Mouse (Mus musculus): ENCODE measurements around the gene Ncapg2. TPM values are rescaled to one million over a fixed set of nuclear protein-coding genes. Genes with fewer than 3 reads are reported as not detected.

The Ncapg2 gene
- polyA plus RNA-seq, 1 experiment from 2014 or later, result 37.2 TPM

DNA sequence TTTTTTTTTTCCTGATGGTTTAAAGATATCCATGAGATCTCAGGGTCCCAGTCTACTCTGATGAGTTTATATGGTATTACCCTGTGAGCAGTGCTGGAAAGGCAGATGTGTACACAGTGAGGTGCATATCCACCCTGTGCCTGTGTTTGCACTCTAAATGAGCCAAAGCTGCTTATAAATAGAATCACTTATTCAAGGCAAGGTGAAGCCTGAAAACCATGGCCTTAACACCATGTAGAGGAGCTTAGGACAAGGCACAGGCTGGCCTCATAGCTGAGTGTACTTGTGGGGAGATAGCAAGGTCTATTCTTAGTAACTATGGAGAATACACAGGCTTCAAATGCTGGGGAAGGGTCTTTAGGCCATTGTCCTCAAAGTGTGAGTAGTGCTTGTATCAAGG, 93.5 kb downstream of the Ncapg2 start:
- H3K4me3 ChIP-seq (ENCODE audit: low read length), result no peak overlapping the region

DNA sequence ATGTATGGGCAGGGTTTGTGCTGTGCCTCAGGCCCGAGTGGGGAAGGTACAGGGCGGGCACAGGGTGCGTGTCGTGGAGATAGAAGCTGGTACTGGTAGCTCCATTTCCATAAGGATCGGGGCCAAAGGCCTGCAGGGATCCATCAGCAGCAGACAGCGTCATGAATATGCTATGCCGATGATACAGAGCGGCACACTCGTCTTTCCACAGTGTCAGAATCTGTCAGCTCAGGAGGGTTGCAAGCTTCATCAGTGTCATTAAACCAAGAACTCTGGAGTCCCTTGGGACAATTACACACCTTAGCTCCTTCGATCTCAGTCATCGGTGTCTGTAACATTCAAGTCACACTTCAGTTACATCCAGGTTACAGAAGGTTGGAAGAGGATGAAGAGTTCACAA, 95.5 kb downstream of the Ncapg2 start:
- no peaks in the 10 kb centered on the region for H3K36me3 ChIP-seq (ENCODE audit: insufficient read depth, low read length)
- H3K27me3 ChIP-seq (ENCODE audit: insufficient read depth, low read length), result no peaks in the 10 kb centered on the region
- no peaks in the 10 kb centered on the region for H3K4me1 ChIP-seq (ENCODE audit: insufficient read depth, low read length)
- no peaks in the 10 kb centered on the region for H3K9me3 ChIP-seq (ENCODE audit: low read length)
- H3K4me3 ChIP-seq (ENCODE audit: low read length), result no peak overlapping the region
- H3K4me2 ChIP-seq (replicated peaks; ENCODE audit: low read depth, low read length), result no peak overlapping the region
- H3K9ac ChIP-seq (replicated peaks; ENCODE audit: low read length), result no peak overlapping the region
- 79% methylated on average over 11 of the region's 11 CpGs for WGBS
- no peak overlapping the region for H3K27ac ChIP-seq (ENCODE audit: low read length)
- ATAC-seq (ENCODE audit: low FRiP score, low TSS enrichment), result no peak

More for the DNA sequence above, 93.5 kb downstream of the Ncapg2 start:
- Histone ChIP-seq H3K9me3 (ENCODE audit: low read length) (no peaks in the 10 kb centered on the region), H3K27ac (ENCODE audit: low read length) (no peak overlapping the region), H3K9ac (replicated peaks; ENCODE audit: low read length) (no peak overlapping the region), H3K27me3 (ENCODE audit: insufficient read depth, low read length) (no peaks in the 10 kb centered on the region), H3K4me1 (ENCODE audit: insufficient read depth, low read length) (no peaks in the 10 kb centered on the region), H3K4me2 (replicated peaks; ENCODE audit: low read depth, low read length) (no peak overlapping the region), H3K36me3 (ENCODE audit: insufficient read depth, low read length) (no peaks in the 10 kb centered on the region)
- no peak for ATAC-seq (ENCODE audit: low FRiP score, low TSS enrichment)

DNA sequence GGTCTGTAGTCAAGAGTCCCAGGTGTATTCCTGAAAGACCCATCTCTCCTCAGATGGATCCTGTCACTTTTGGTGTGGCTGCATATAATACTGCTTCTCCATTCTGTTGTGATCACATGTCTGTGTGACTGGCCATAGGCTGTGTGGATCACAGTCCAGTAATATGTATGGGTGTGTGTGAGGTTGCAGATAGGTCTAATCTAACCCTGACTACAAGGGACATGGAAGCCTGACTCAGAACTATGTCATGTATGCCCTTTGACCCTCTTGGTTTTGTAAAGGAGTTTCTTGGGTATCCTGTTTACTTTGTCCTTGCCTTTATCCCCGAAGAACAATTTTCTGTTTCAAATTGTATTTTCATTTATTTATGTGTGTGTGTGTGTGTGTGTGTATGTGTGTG, 107.3 kb downstream of the Ncapg2 start:
- 94% methylated on average over 1 of the region's 1 CpGs for WGBS
- H3K4me3 ChIP-seq (ENCODE audit: low read length), result no peak overlapping the region
- H3K4me2 ChIP-seq (replicated peaks; ENCODE audit: low read depth, low read length), result no peak overlapping the region
- no peak for ATAC-seq (ENCODE audit: low FRiP score, low TSS enrichment)
- H3K36me3 ChIP-seq (ENCODE audit: insufficient read depth, low read length), result no peaks in the 10 kb centered on the region
- H3K9me3 ChIP-seq (ENCODE audit: low read length), result no peaks in the 10 kb centered on the region
- H3K27ac ChIP-seq (ENCODE audit: low read length), result no peak overlapping the region
- no peaks in the 10 kb centered on the region for H3K4me1 ChIP-seq (ENCODE audit: insufficient read depth, low read length)
- no peaks in the 10 kb centered on the region for H3K27me3 ChIP-seq (ENCODE audit: insufficient read depth, low read length)
- H3K9ac ChIP-seq (replicated peaks; ENCODE audit: low read length), result no peak overlapping the region

Other genes with a start within 250 kb of the Ncapg2 start
- gene Wdr60, start 142.4 kb upstream of the Ncapg2 start, polyA plus RNA-seq (2015; fragmentation: Nextera tagmentation; extraction: Ambion mirVana), result 16.5 and 25.8 TPM in 2 replicates
- gene Gm11027, start 130.0 kb upstream of the Ncapg2 start, polyA plus RNA-seq (2015; fragmentation: Nextera tagmentation; extraction: Ambion mirVana), result not detected in 2 replicates
- gene Esyt2, start 124.2 kb upstream of the Ncapg2 start, polyA plus RNA-seq (2015; fragmentation: Nextera tagmentation; extraction: Ambion mirVana), result 17.2 and 17.5 TPM in 2 replicates
- gene Ptprn2, start 80.3 kb downstream of the Ncapg2 start, polyA plus RNA-seq (2015; fragmentation: Nextera tagmentation; extraction: Ambion mirVana), result 0.15 TPM in 1 of 2 replicates, not detected in the other